Mouse (Mus musculus) bone marrow, adult 2 months (tissue): ENCODE measurements around the gene Ndufaf2.

Experiments
- CTCF ChIP-seq: fragments of 200-500 bp; IDR thresholded peaks from 2 replicates; pipeline ENCODE4 v1.5.1; 2011; ENCODE audit warnings: low read length, control low read depth; ENCODE audit not compliant: control insufficient read depth, insufficient read depth
- POLR2A ChIP-seq: fragments of 200-500 bp; IDR thresholded peaks from 2 replicates; pipeline ENCODE4 v1.6.1; 2011; ENCODE audit warnings: low read depth, mild to moderate bottlenecking, control low read depth, low read length, borderline replicate concordance; ENCODE audit not compliant: control insufficient read depth

- TF ChIP-seq CTCF (no peak), POLR2A (no peak)
Observed at GRCm38 (mm10) chr13:108092290-108092689, 66.1 kb downstream of the Ndufaf2 start.
